Mouse (Mus musculus): ENCODE measurements around the gene Taok3. TPM values are rescaled to one million over a fixed set of nuclear protein-coding genes. Genes with fewer than 3 reads are reported as not detected.
A peak's percentile ranks its signal among the peaks of the same experiment; 100 is the strongest.

Gene Taok3
- 67.1 and 69.2 TPM in 2 replicates for polyA plus RNA-seq (2015; fragmentation: Nextera tagmentation; extraction: Ambion mirVana)

DNA sequence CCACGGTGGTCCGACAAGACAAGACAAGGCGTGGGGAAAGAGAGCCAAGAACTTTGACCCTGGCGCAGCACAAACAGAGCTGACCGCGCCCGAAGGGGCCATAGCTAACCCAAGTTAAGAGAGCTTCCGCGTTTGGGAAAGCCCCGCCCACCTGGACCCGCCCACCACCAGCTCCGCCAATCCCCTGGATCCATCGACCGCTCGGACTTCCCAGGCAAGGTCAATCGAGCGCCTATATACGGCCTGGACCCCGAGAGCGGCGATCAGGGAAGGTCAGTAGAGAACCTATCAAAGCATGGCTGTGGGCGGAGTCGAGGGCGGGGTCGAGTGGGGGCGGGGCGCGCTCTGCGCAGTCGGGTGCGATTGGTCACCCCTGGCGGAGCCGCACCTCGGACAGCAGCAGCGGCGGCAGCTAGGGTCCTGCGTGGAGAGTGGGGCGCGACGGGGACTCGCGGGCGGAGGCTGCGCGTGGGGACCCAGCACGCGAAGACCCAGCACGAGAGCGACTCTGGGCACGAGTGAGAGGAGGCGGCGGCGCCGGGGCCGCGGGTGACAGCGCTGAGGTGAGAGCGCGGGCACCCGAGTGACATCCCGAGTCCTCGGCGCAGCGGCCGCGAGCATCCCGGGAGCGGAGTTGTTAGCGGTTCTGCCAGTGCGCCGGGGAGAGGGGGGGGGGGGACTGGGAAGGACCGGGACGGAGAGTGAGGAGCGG, at the start of gene Taok3:
Taok3 (plus strand) TSS at position 353 of the 712 bp plus-strand sequence.
- Histone ChIP-seq H3K4me2 (ENCODE audit: low read length) (peak within 1 kb of the TSS; percentile 98), H3K4me3 (ENCODE audit: low read depth, low read length) (peak within 1 kb of the TSS; percentile 66), H3K9me3 (replicated peaks; ENCODE audit: control insufficient read depth, low read length, poor library complexity, severe bottlenecking) (no peaks in the 10 kb centered on the region), H3K27ac (ENCODE audit: low read length) (peak within 1 kb of the TSS; percentile 3; the same call in 1 of the 2 replicates), H3K9ac (ENCODE audit: low read depth, low read length) (peak within 1 kb of the TSS; percentile 68), H3K27me3 (ENCODE audit: control insufficient read depth, insufficient read depth, low read depth, low read length) (peaks cover 9% of the 10 kb centered on the region), H3K36me3 (ENCODE audit: control insufficient read depth, insufficient read depth, low read length) (no peaks in the 10 kb centered on the region), H3K4me1 (ENCODE audit: control insufficient read depth, insufficient read depth, low read length) (peaks cover 18% of the 10 kb centered on the region)
- ATAC-seq = peak; percentile 91
- under 1% methylated on average over 71 of the region's 74 CpGs for WGBS

DNA sequence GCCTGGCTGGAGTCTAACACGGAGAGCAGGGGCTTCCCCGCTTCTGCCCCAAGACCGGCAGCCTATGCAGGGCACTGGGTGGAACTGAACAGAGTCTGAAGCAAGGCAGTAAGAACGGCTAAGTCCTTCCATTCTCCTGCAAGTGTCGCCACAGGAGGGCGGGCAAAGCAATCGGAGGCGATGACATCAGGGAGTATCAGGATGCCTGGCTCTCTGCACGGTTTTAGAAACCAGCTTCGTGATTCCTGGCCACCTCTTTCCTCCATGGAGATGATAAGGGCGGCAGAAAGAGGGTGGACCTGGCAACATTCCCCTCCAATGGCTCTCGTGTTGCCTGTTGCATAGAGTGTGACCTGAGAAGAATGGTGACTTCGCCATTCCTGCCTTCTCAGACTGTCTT, 32.2 kb upstream of the Taok3 start:
- peak overlapping the region; percentile 19; the same call in 1 of the 2 replicates for H3K4me3 ChIP-seq (ENCODE audit: low read depth, low read length)
- peaks cover 9% of the 10 kb centered on the region for H3K4me1 ChIP-seq (ENCODE audit: control insufficient read depth, insufficient read depth, low read length)
- no peak overlapping the region for H3K27ac ChIP-seq (ENCODE audit: low read length)
- 5% methylated on average over 13 of the region's 13 CpGs for WGBS
- ATAC-seq = no peak
- H3K9me3 ChIP-seq (replicated peaks; ENCODE audit: control insufficient read depth, low read length, poor library complexity, severe bottlenecking) = no peaks in the 10 kb centered on the region; the same call in 1 of the 2 replicates
- peak overlapping the region; percentile 47 for H3K4me2 ChIP-seq (ENCODE audit: low read length)
- H3K36me3 ChIP-seq (ENCODE audit: control insufficient read depth, insufficient read depth, low read length) = peaks cover 16% of the 10 kb centered on the region
- H3K9ac ChIP-seq (ENCODE audit: low read depth, low read length) = peak overlapping the region; percentile 35; the same call in 1 of the 2 replicates
- H3K27me3 ChIP-seq (ENCODE audit: control insufficient read depth, insufficient read depth, low read depth, low read length) = no peaks in the 10 kb centered on the region

DNA sequence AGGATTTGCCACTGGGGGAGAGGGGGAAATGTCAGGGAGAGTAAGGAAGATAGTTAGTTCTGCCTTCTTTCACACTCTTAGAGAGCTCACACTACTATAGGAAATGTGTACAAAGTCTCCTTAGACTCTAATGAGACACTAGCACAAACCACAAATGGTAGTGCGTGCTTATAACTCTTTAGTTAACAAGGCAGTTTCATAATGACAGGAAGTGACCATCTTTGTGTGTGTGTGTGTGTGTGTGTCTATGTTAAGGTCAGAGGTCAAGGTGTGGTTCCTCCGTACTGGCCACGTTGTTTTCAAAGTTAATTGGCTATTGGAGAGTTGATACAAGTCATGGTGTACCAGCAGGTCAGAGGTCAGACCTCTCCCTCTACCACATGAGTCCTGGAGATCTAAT, 30.8 kb upstream of the Taok3 start:
- H3K36me3 ChIP-seq (ENCODE audit: control insufficient read depth, insufficient read depth, low read length) = peaks cover 20% of the 10 kb centered on the region
- WGBS = 68% methylated on average over 3 of the region's 3 CpGs
- no peaks in the 10 kb centered on the region for H3K27me3 ChIP-seq (ENCODE audit: control insufficient read depth, insufficient read depth, low read depth, low read length)
- H3K4me1 ChIP-seq (ENCODE audit: control insufficient read depth, insufficient read depth, low read length) = peaks cover 9% of the 10 kb centered on the region
- no peak overlapping the region for H3K9ac ChIP-seq (ENCODE audit: low read depth, low read length)
- no peak overlapping the region for H3K4me3 ChIP-seq (ENCODE audit: low read depth, low read length)
- no peak overlapping the region for H3K27ac ChIP-seq (ENCODE audit: low read length)
- no peaks in the 10 kb centered on the region for H3K9me3 ChIP-seq (replicated peaks; ENCODE audit: control insufficient read depth, low read length, poor library complexity, severe bottlenecking)
- no peak for ATAC-seq
- H3K4me2 ChIP-seq (ENCODE audit: low read length) = no peak overlapping the region

DNA sequence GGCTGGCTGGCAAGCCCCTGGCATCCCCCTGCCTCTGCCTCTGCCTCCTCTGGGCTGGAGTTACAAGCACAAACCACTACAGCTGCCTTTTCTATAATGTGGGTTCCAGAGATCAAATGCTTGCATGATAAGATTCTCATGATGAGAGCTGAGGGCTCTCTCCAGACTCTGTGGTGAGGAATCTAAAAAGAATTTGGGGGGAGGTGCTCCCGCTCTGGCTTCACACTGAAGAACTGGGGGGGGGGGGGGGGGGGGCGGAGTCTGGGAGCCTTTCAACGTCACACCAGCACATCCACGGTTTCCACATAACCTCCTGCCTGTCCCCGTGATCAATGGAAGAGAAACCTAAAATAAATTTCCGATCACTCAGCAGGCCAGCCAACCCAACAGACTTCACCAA, 30.1 kb upstream of the Taok3 start:
- WGBS = 29% methylated on average over 4 of the region's 6 CpGs
- H3K27ac ChIP-seq (ENCODE audit: low read length) = no peak overlapping the region
- no peaks in the 10 kb centered on the region for H3K27me3 ChIP-seq (ENCODE audit: control insufficient read depth, insufficient read depth, low read depth, low read length)
- H3K4me3 ChIP-seq (ENCODE audit: low read depth, low read length) = no peak overlapping the region
- H3K36me3 ChIP-seq (ENCODE audit: control insufficient read depth, insufficient read depth, low read length) = peaks cover 20% of the 10 kb centered on the region
- no peak for ATAC-seq
- H3K4me2 ChIP-seq (ENCODE audit: low read length) = no peak overlapping the region
- no peaks in the 10 kb centered on the region for H3K9me3 ChIP-seq (replicated peaks; ENCODE audit: control insufficient read depth, low read length, poor library complexity, severe bottlenecking)
- H3K9ac ChIP-seq (ENCODE audit: low read depth, low read length) = no peak overlapping the region
- peaks cover 9% of the 10 kb centered on the region for H3K4me1 ChIP-seq (ENCODE audit: control insufficient read depth, insufficient read depth, low read length)

DNA sequence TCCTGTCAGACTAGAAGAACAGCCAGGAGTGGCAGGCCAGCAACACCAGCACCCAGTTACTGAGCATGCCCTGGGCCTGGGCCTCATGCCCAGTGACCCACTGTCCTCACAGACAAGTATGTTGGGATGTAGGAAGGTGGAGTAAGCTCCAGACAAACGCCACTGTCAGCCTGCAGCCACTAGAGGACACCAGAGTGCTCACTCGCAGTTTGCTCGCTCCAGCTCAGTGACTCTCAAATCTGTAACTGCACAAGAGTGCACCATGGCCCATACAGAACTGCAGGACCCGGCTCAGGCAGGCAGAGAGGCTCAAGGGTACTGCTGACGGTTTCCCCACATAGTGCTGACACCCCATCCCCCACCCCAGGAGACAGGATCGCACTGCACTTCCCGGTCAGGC, 25.5 kb upstream of the Taok3 start:
- no peak overlapping the region for H3K4me3 ChIP-seq (ENCODE audit: low read depth, low read length)
- no peak overlapping the region for H3K27ac ChIP-seq (ENCODE audit: low read length)
- H3K27me3 ChIP-seq (ENCODE audit: control insufficient read depth, insufficient read depth, low read depth, low read length) = no peaks in the 10 kb centered on the region
- H3K9ac ChIP-seq (ENCODE audit: low read depth, low read length) = no peak overlapping the region
- WGBS = 44% methylated on average over 7 of the region's 7 CpGs
- H3K4me2 ChIP-seq (ENCODE audit: low read length) = no peak overlapping the region
- H3K36me3 ChIP-seq (ENCODE audit: control insufficient read depth, insufficient read depth, low read length) = peaks cover 25% of the 10 kb centered on the region
- H3K4me1 ChIP-seq (ENCODE audit: control insufficient read depth, insufficient read depth, low read length) = no peaks in the 10 kb centered on the region
- ATAC-seq = no peak
- H3K9me3 ChIP-seq (replicated peaks; ENCODE audit: control insufficient read depth, low read length, poor library complexity, severe bottlenecking) = no peaks in the 10 kb centered on the region

DNA sequence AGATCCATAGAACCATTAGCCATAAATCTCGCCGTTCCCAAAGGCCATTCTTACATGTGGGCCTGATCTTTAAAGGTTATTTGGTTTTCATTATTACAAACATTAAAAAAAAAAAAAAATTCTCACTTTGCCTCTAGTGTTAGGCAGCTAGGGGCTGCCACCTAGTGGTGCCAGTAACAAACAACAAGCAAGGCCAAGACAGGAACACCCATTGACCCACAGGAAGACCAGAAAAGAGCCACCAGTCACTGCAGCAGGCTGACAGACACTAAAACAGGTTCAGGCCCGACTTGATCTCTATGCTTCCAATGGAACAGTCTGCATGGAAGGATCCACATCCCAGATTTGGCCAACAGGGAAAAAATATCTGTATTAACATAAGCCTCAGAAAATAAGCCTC, 23.2 kb upstream of the Taok3 start:
- H3K27me3 ChIP-seq (ENCODE audit: control insufficient read depth, insufficient read depth, low read depth, low read length) = no peaks in the 10 kb centered on the region
- no peak for ATAC-seq
- peaks cover 29% of the 10 kb centered on the region for H3K36me3 ChIP-seq (ENCODE audit: control insufficient read depth, insufficient read depth, low read length)
- WGBS = 38% methylated on average over 3 of the region's 3 CpGs
- H3K4me2 ChIP-seq (ENCODE audit: low read length) = no peak overlapping the region
- no peak overlapping the region for H3K27ac ChIP-seq (ENCODE audit: low read length)
- H3K9me3 ChIP-seq (replicated peaks; ENCODE audit: control insufficient read depth, low read length, poor library complexity, severe bottlenecking) = no peaks in the 10 kb centered on the region
- no peak overlapping the region for H3K9ac ChIP-seq (ENCODE audit: low read depth, low read length)
- no peaks in the 10 kb centered on the region for H3K4me1 ChIP-seq (ENCODE audit: control insufficient read depth, insufficient read depth, low read length)
- no peak overlapping the region for H3K4me3 ChIP-seq (ENCODE audit: low read depth, low read length)

DNA sequence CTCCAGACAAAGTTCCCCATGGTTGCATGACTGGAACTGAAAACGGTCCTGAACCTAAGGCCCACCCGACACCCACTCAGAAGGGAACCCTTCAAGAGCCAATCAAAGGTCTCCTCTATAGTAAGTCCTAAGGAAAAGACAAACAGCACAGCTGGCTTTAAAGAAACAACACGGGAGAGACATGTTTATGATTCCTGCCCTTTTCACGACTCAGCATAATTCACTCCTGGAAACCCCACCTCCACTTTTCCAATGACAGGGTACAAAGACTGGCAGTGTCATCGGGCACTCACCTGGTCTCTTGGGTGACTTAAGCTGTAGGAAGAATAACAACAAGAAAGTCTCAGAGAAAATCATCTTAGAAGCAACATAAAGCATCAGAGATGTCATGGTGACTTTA, 20.9 kb upstream of the Taok3 start:
- no peak overlapping the region for H3K27ac ChIP-seq (ENCODE audit: low read length)
- no peak overlapping the region for H3K4me3 ChIP-seq (ENCODE audit: low read depth, low read length)
- no peaks in the 10 kb centered on the region for H3K27me3 ChIP-seq (ENCODE audit: control insufficient read depth, insufficient read depth, low read depth, low read length)
- H3K9me3 ChIP-seq (replicated peaks; ENCODE audit: control insufficient read depth, low read length, poor library complexity, severe bottlenecking) = no peaks in the 10 kb centered on the region
- H3K4me1 ChIP-seq (ENCODE audit: control insufficient read depth, insufficient read depth, low read length) = no peaks in the 10 kb centered on the region
- ATAC-seq = no peak
- H3K4me2 ChIP-seq (ENCODE audit: low read length) = no peak overlapping the region
- H3K9ac ChIP-seq (ENCODE audit: low read depth, low read length) = no peak overlapping the region
- H3K36me3 ChIP-seq (ENCODE audit: control insufficient read depth, insufficient read depth, low read length) = peaks cover 23% of the 10 kb centered on the region
- 82% methylated on average over 5 of the region's 5 CpGs for WGBS

DNA sequence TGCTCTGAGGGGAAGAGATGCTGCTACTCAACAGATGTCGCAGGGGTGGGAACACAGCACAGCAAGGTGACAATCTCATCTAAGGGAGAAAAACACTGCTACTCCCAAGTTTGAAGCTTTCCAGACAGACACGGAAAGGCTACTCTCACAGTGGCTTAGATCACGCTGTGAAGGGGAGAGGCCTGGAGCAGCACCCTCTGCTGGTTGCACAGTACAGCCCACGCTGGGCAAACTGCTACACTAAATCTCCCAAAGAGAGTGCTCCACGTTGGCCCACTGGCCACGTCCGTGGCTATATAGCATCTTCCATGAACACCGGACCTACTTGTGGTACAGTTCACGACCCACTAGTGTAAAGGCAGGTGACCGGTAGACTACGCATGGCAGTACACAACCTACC, 20.2 kb upstream of the Taok3 start:
- Histone ChIP-seq H3K9me3 (replicated peaks; ENCODE audit: control insufficient read depth, low read length, poor library complexity, severe bottlenecking) (no peaks in the 10 kb centered on the region), H3K4me2 (ENCODE audit: low read length) (no peak overlapping the region), H3K4me3 (ENCODE audit: low read depth, low read length) (no peak overlapping the region), H3K9ac (ENCODE audit: low read depth, low read length) (no peak overlapping the region), H3K27ac (ENCODE audit: low read length) (no peak overlapping the region), H3K27me3 (ENCODE audit: control insufficient read depth, insufficient read depth, low read depth, low read length) (no peaks in the 10 kb centered on the region), H3K36me3 (ENCODE audit: control insufficient read depth, insufficient read depth, low read length) (peaks cover 28% of the 10 kb centered on the region), H3K4me1 (ENCODE audit: control insufficient read depth, insufficient read depth, low read length) (no peaks in the 10 kb centered on the region)
- no peak for ATAC-seq
- WGBS = 87% methylated on average over 11 of the region's 11 CpGs

DNA sequence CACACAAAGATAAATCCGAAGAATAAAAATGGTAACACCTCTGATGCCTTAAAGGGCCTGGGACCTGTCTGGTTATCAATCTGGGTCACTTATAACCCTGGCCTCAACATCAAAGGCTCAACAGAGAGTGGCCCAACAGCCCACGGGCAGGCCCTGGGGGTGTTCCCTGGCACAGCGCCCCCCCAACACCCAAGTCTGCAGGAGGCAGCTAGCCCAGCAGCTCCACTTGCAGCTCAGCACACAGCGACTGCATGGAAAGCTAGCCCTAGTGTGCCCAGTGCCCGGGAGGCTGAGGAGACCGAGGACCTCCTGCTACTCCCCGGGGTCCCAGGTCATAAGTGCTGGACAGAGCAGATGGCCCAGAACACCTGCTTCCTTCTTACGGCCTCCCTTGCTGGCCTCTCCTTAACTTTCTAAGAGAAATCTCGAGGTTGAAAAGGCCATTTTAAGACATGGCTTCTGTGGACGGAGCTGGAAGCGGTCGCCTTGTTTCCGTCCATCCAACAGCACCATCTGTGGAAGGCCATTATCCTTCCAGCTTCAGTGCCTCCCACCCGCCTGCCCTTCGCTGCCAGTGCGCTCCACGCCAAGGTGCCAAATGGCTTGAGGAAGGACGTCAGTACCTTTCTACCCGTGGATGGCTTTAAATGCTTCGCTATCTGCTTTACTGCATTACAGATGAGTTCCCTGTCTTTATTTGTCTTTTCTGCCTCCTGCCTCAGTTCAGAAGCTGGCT, 16.6 kb upstream of the Taok3 start:
- Histone ChIP-seq H3K9me3 (replicated peaks; ENCODE audit: control insufficient read depth, low read length, poor library complexity, severe bottlenecking) (no peaks in the 10 kb centered on the region), H3K27me3 (ENCODE audit: control insufficient read depth, insufficient read depth, low read depth, low read length) (no peaks in the 10 kb centered on the region), H3K36me3 (ENCODE audit: control insufficient read depth, insufficient read depth, low read length) (peaks cover 49% of the 10 kb centered on the region), H3K27ac (ENCODE audit: low read length) (no peak overlapping the region), H3K4me1 (ENCODE audit: control insufficient read depth, insufficient read depth, low read length) (no peaks in the 10 kb centered on the region), H3K4me2 (ENCODE audit: low read length) (no peak overlapping the region), H3K9ac (ENCODE audit: low read depth, low read length) (no peak overlapping the region), H3K4me3 (ENCODE audit: low read depth, low read length) (no peak overlapping the region)
- ATAC-seq = no peak
- whole genome bisulfite sequencing = 96% methylated on average over 20 of the region's 20 CpGs
